9 mouse cellular contexts compared by ENCODE assay signal in genomic region chr6:144711841-144712240, GRCm38 (mm10).
A peak's percentile ranks its signal among the peaks of the same experiment; 100 is the strongest.
DNase-seq lines count a peak whose midpoint lies in the region; ATAC-seq lines count a peak whose summit lies in the region.
"Had no signal": no experiment of that assay in that cellular context is flagged by ENCODE, and none has a peak within 500 bp of the region (broad histone marks: within the 10 kb centered on the region; RNA-seq: fewer than 3 reads in every experiment).

No protein-coding gene starts in this region.

- ATAC-seq in hindbrain, embryonic 11.5 days (ENCODE audit: low FRiP score) = no peak
- ATAC-seq in forebrain, embryonic 12.5 days (ENCODE audit: low FRiP score) = no peak
- peak; percentile 56; the same call in 1 of the 2 replicates for ATAC-seq in hindbrain, embryonic 16.5 days

- no peak overlapping the region for H3K27ac ChIP-seq in hindbrain, embryonic 11.5 days (ENCODE audit: low read depth, low read length)
- no peak overlapping the region for H3K27ac ChIP-seq in hindbrain, embryonic 10.5 days
- H3K27ac ChIP-seq in forebrain, embryonic 12.5 days = no peak overlapping the region
- no peak overlapping the region for H3K27ac ChIP-seq in hindbrain, embryonic 16.5 days (ENCODE audit: low read depth, low read length)
- H3K27ac ChIP-seq: macrophage had no signal

- DNase-seq in hindbrain, embryonic 11.5 days (ENCODE audit: low spot score) = peak; percentile 29
- DNase-seq in hindbrain, embryonic 10.5 days (ENCODE audit: low spot score) = no peak
- peak; percentile 49 to 64 for DNase-seq in lung, adult 18-20 months
- DNase-seq in testis, postnatal 14 days (ENCODE audit: low spot score) = peak; percentile 46
- no peak for DNase-seq in gastrocnemius, adult 8-10 months (ENCODE audit: low spot score in 2 of 2)
- DNase-seq in frontal cortex, postnatal 10 days (ENCODE audit: low spot score in 2 of 2) = no peak

- H3K4me2 ChIP-seq in hindbrain, embryonic 11.5 days (replicated peaks; ENCODE audit: low read depth, low read length) = no peak overlapping the region
- peak overlapping the region; percentile 13; the same call in 1 of the 2 replicates for H3K4me2 ChIP-seq in forebrain, embryonic 12.5 days
- no peak overlapping the region for H3K4me2 ChIP-seq in hindbrain, embryonic 16.5 days (ENCODE audit: low read length)

- WGBS in hindbrain, embryonic 11.5 days = 49% methylated on average over 9 of the region's 9 CpGs
- 64% methylated on average over 9 of the region's 9 CpGs for WGBS in hindbrain, embryonic 10.5 days
- 39% methylated on average over 9 of the region's 9 CpGs for WGBS in forebrain, embryonic 12.5 days
- 33% methylated on average over 9 of the region's 9 CpGs for WGBS in hindbrain, embryonic 16.5 days

- peaks cover 5% of the 10 kb centered on the region; the same call in 1 of the 2 replicates for H3K4me1 ChIP-seq in hindbrain, embryonic 11.5 days (replicated peaks; ENCODE audit: control insufficient read depth, insufficient read depth, low read length)
- peaks cover 10% of the 10 kb centered on the region for H3K4me1 ChIP-seq in hindbrain, embryonic 10.5 days (replicated peaks)
- H3K4me1 ChIP-seq in forebrain, embryonic 12.5 days = peaks cover 10% of the 10 kb centered on the region
- no peaks in the 10 kb centered on the region for H3K4me1 ChIP-seq in hindbrain, embryonic 16.5 days (ENCODE audit: control insufficient read depth, insufficient read depth, low read depth, low read length)

- H3K27me3 ChIP-seq in hindbrain, embryonic 11.5 days (ENCODE audit: control insufficient read depth, insufficient read depth, low read length) = no peaks in the 10 kb centered on the region
- no peaks in the 10 kb centered on the region for H3K27me3 ChIP-seq in hindbrain, embryonic 10.5 days (ENCODE audit: insufficient read depth, poor library complexity, severe bottlenecking)
- H3K27me3 ChIP-seq in forebrain, embryonic 12.5 days = 0 out of 2 replicates have a peak, but pooled peaks cover 2% of the 10 kb centered on the region
- no peaks in the 10 kb centered on the region for H3K27me3 ChIP-seq in hindbrain, embryonic 16.5 days (replicated peaks; ENCODE audit: control insufficient read depth, insufficient read depth, low read length)

- H3K9ac ChIP-seq in hindbrain, embryonic 11.5 days (ENCODE audit: low read depth, low read length) = no peak overlapping the region
- H3K9ac ChIP-seq in forebrain, embryonic 12.5 days = no peak overlapping the region
- H3K9ac ChIP-seq in hindbrain, embryonic 16.5 days (ENCODE audit: low read depth, low read length) = no peak overlapping the region

- H3K9me3 ChIP-seq in hindbrain, embryonic 11.5 days (ENCODE audit: control insufficient read depth, low read length) = no peaks in the 10 kb centered on the region
- H3K9me3 ChIP-seq in hindbrain, embryonic 10.5 days = no peaks in the 10 kb centered on the region
- H3K9me3 ChIP-seq in forebrain, embryonic 12.5 days = no peaks in the 10 kb centered on the region
- no peaks in the 10 kb centered on the region for H3K9me3 ChIP-seq in hindbrain, embryonic 16.5 days (ENCODE audit: control insufficient read depth, low read length)

- no peak overlapping the region for H3K4me3 ChIP-seq in hindbrain, embryonic 11.5 days (ENCODE audit: low read depth, low read length)
- H3K4me3 ChIP-seq in hindbrain, embryonic 10.5 days = no peak overlapping the region
- H3K4me3 ChIP-seq in forebrain, embryonic 12.5 days (replicated peaks) = no peak overlapping the region
- H3K4me3 ChIP-seq in hindbrain, embryonic 16.5 days (ENCODE audit: low read length) = no peak overlapping the region

- no peaks in the 10 kb centered on the region for H3K36me3 ChIP-seq in hindbrain, embryonic 11.5 days (ENCODE audit: control insufficient read depth, insufficient read depth, low read length)
- no peaks in the 10 kb centered on the region for H3K36me3 ChIP-seq in hindbrain, embryonic 10.5 days
- H3K36me3 ChIP-seq in forebrain, embryonic 12.5 days (replicated peaks) = no peaks in the 10 kb centered on the region
- no peaks in the 10 kb centered on the region for H3K36me3 ChIP-seq in hindbrain, embryonic 16.5 days (ENCODE audit: control insufficient read depth, insufficient read depth, low read length)

Comparison
In these comparisons a context has a peak if more than half of its experiments do, and no peak if none do; other contexts are left out.
1. DNase-seq: peak in hindbrain, embryonic 11.5 days (single experiment), lung, adult 18-20 months (2 of 2) and testis, postnatal 14 days (single experiment); none in hindbrain, embryonic 10.5 days (single experiment), gastrocnemius, adult 8-10 months (0 of 2) and frontal cortex, postnatal 10 days (0 of 2).